Mouse (Mus musculus): Measurements from ENCODE around the gene Fahd2a. TPM values are rescaled to one million over a fixed set of nuclear protein-coding genes. Genes with fewer than 3 reads are reported as not detected.
A peak's percentile ranks its signal among the peaks of the same experiment; 100 is the strongest.

Gene Fahd2a
- polyA plus RNA-seq, 2 experiments = 20.8 to 22.2 TPM

DNA sequence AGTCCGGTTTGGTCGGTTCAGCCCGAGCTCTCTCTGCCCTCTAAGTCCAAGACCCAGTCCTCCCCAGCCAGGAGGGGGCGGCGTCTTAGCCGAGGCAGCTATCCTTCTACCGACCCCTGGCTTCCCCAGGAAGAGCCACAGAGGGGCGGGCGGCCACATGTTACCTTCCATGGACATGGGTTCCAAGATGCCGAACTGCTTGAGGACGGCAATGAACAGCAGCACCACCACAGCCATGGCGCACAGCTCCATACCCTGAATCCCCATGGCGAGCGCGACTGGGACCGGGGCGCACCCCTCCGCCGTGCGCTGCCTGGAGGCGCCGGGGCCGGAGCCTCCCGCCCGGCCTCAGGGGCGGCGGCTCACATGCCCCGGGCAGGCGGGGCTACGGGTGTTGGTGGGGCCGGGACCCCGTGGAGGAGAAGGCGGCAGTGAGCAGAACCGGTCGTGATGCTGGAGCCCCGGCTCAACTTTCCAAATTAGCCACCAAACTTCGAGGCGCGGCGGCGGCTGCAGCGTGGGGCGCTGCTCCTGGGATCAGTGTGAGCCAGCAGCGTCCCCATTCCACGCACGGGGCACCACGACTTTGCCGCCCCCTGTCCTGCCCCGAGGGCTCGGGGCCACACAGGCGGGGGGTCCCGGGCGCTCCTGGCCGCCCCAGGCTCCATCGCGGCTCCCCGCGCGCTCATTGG lies 37.6 kb upstream of the Fahd2a start:
- peaks cover 47% of the 10 kb centered on the region for H3K27me3 ChIP-seq (ENCODE audit: control insufficient read depth, insufficient read depth, low read length)
- peak overlapping the region; percentile 60 for H3K9ac ChIP-seq (ENCODE audit: low read depth, low read length, severe bottlenecking)
- H3K4me3 ChIP-seq (replicated peaks; ENCODE audit: low read length) = peak overlapping the region; percentile 56
- no peak for TF ChIP-seq POLR2A (IDR thresholded peaks at IDR 0.05; ENCODE audit: borderline replicate concordance, extremely low read depth, insufficient read depth, insufficient read length)
- DNase-seq (ENCODE audit: low spot score) (no peak), ATAC-seq (ENCODE audit: low FRiP score, low read depth) (peak; percentile 49; the same call in 1 of the 2 replicates)
- peak overlapping the region; percentile 97 for H3K4me2 ChIP-seq (replicated peaks; ENCODE audit: low read depth, low read length, severe bottlenecking)
- H3K4me1 ChIP-seq (ENCODE audit: control insufficient read depth, insufficient read depth, low read length) = peaks cover 6% of the 10 kb centered on the region; the same call in 1 of the 2 replicates
- whole genome bisulfite sequencing = under 1% methylated on average over 36 of the region's 59 CpGs
- no peaks in the 10 kb centered on the region for H3K9me3 ChIP-seq (ENCODE audit: control insufficient read depth, low read length)
- no peaks in the 10 kb centered on the region for H3K36me3 ChIP-seq (ENCODE audit: control insufficient read depth, insufficient read depth, low read length)
- H3K27ac ChIP-seq (replicated peaks; ENCODE audit: low read depth, low read length) = no peak overlapping the region

DNA sequence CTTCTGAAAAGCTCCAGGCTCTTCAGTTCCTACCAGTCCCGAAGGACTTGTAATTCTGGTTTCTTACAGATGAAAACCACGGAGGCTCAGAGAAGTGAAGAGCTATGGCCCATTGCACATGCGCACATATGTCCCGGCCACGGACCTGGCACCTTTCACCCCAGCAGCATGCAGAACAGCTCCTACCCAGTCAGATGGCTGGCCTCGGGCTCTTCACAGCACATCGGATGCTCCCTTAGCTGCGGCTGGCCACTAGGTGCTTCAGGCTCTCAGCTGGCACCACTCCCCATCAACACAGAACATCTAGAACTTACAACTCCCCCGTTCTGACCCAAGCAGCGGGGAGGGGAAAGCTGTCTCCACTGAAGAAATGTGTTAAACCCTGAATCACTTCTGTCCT lies 35.4 kb upstream of the Fahd2a start:
- Histone ChIP-seq H3K4me2 (replicated peaks; ENCODE audit: low read depth, low read length, severe bottlenecking) (no peak overlapping the region), H3K36me3 (ENCODE audit: control insufficient read depth, insufficient read depth, low read length) (no peaks in the 10 kb centered on the region), H3K9me3 (ENCODE audit: control insufficient read depth, low read length) (no peaks in the 10 kb centered on the region), H3K4me3 (replicated peaks; ENCODE audit: low read length) (no peak overlapping the region), H3K27me3 (ENCODE audit: control insufficient read depth, insufficient read depth, low read length) (peaks cover 47% of the 10 kb centered on the region), H3K27ac (replicated peaks; ENCODE audit: low read depth, low read length) (no peak overlapping the region), H3K4me1 (ENCODE audit: control insufficient read depth, insufficient read depth, low read length) (peaks cover 6% of the 10 kb centered on the region; the same call in 1 of the 2 replicates), H3K9ac (ENCODE audit: low read depth, low read length, severe bottlenecking) (no peak overlapping the region)
- no peak for TF ChIP-seq POLR2A (IDR thresholded peaks at IDR 0.05; ENCODE audit: borderline replicate concordance, extremely low read depth, insufficient read depth, insufficient read length)
- WGBS = 60% methylated on average over 10 of the region's 10 CpGs
- no peak for ATAC-seq (ENCODE audit: low FRiP score, low read depth)
- DNase-seq (ENCODE audit: low spot score) = no peak

- peaks cover 6% of the 10 kb centered on the region; the same call in 1 of the 2 replicates for H3K4me1 ChIP-seq (ENCODE audit: control insufficient read depth, insufficient read depth, low read length)
- H3K36me3 ChIP-seq (ENCODE audit: control insufficient read depth, insufficient read depth, low read length) = no peaks in the 10 kb centered on the region
- no peak overlapping the region for H3K4me3 ChIP-seq (replicated peaks; ENCODE audit: low read length)
- H3K9me3 ChIP-seq (ENCODE audit: control insufficient read depth, low read length) = no peaks in the 10 kb centered on the region
- DNase-seq (ENCODE audit: low spot score) = no peak
- H3K27ac ChIP-seq (replicated peaks; ENCODE audit: low read depth, low read length) = no peak overlapping the region
- H3K4me2 ChIP-seq (replicated peaks; ENCODE audit: low read depth, low read length, severe bottlenecking) = no peak overlapping the region
- TF ChIP-seq POLR2A (IDR thresholded peaks at IDR 0.05; ENCODE audit: borderline replicate concordance, extremely low read depth, insufficient read depth, insufficient read length) = no peak
- H3K9ac ChIP-seq (ENCODE audit: low read depth, low read length, severe bottlenecking) = no peak overlapping the region
- H3K27me3 ChIP-seq (ENCODE audit: control insufficient read depth, insufficient read depth, low read length) = peaks cover 46% of the 10 kb centered on the region
- WGBS = 63% methylated on average over 4 of the region's 4 CpGs
- ATAC-seq (ENCODE audit: low FRiP score, low read depth) = no peak
These were observed 34.8 kb upstream of the Fahd2a start for GRCm38 (mm10) chr2:127479210-127479609.

DNA sequence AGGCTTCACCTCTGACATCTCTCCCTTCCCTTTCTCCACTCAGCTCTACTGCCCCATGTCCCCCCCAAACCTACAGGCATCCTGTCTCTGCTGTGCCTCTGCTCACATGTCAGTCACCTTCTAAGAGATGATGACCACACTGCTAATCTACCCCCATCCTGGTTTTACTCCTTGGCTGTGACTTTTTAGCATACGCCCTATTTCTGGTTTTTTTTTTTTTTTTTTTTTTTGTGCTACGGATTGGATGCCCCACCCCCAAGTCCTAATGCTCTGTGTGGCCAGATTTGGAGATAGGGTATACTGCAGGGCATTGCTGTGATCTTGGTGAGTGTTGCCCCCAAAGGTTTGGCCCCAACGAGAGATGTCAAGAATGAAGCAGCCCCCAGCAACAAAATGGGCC lies 27.9 kb upstream of the Fahd2a start:
- Histone ChIP-seq H3K36me3 (ENCODE audit: control insufficient read depth, insufficient read depth, low read length) (no peaks in the 10 kb centered on the region), H3K4me2 (replicated peaks; ENCODE audit: low read depth, low read length, severe bottlenecking) (no peak overlapping the region), H3K27ac (replicated peaks; ENCODE audit: low read depth, low read length) (no peak overlapping the region), H3K9me3 (ENCODE audit: control insufficient read depth, low read length) (no peaks in the 10 kb centered on the region), H3K9ac (ENCODE audit: low read depth, low read length, severe bottlenecking) (no peak overlapping the region), H3K27me3 (ENCODE audit: control insufficient read depth, insufficient read depth, low read length) (no peaks in the 10 kb centered on the region), H3K4me1 (ENCODE audit: control insufficient read depth, insufficient read depth, low read length) (no peaks in the 10 kb centered on the region), H3K4me3 (replicated peaks; ENCODE audit: low read length) (no peak overlapping the region)
- WGBS = 62% methylated on average over 3 of the region's 3 CpGs
- TF ChIP-seq POLR2A (IDR thresholded peaks at IDR 0.05; ENCODE audit: borderline replicate concordance, extremely low read depth, insufficient read depth, insufficient read length) = no peak
- DNase-seq (ENCODE audit: low spot score) (no peak), ATAC-seq (ENCODE audit: low FRiP score, low read depth) (no peak)

GRCm38 (mm10) chr2:127471281-127471680 lies 26.9 kb upstream of the Fahd2a start:
- H3K4me2 ChIP-seq (replicated peaks; ENCODE audit: low read depth, low read length, severe bottlenecking) = no peak overlapping the region
- H3K9ac ChIP-seq (ENCODE audit: low read depth, low read length, severe bottlenecking) = no peak overlapping the region
- no peaks in the 10 kb centered on the region for H3K27me3 ChIP-seq (ENCODE audit: control insufficient read depth, insufficient read depth, low read length)
- ATAC-seq (ENCODE audit: low FRiP score, low read depth) (no peak), DNase-seq (ENCODE audit: low spot score) (no peak)
- H3K9me3 ChIP-seq (ENCODE audit: control insufficient read depth, low read length) = no peaks in the 10 kb centered on the region
- H3K27ac ChIP-seq (replicated peaks; ENCODE audit: low read depth, low read length) = no peak overlapping the region
- no peak for TF ChIP-seq POLR2A (IDR thresholded peaks at IDR 0.05; ENCODE audit: borderline replicate concordance, extremely low read depth, insufficient read depth, insufficient read length)
- no peaks in the 10 kb centered on the region for H3K4me1 ChIP-seq (ENCODE audit: control insufficient read depth, insufficient read depth, low read length)
- no peaks in the 10 kb centered on the region for H3K36me3 ChIP-seq (ENCODE audit: control insufficient read depth, insufficient read depth, low read length)
- WGBS = 89% methylated on average over 8 of the region's 8 CpGs
- H3K4me3 ChIP-seq (replicated peaks; ENCODE audit: low read length) = no peak overlapping the region
